In genomic region chr5:72698818-72699499, GRCm38 (mm10) we compare ENCODE assay signal across 20 mouse cellular contexts. TPM values are rescaled to one million over a fixed set of nuclear protein-coding genes. Genes with fewer than 3 reads are reported as not detected.
DNase-seq lines count a peak whose midpoint lies in the region; ATAC-seq and TF ChIP-seq lines count a peak whose summit lies in the region.
"Had no signal": no experiment of that assay in that cellular context is flagged by ENCODE, and none has a peak within 500 bp of the region (broad histone marks: within the 10 kb centered on the region; RNA-seq: fewer than 3 reads in every experiment).

No protein-coding gene starts in this region.

- no peaks in the 10 kb centered on the region for H3K4me1 ChIP-seq in hindbrain, embryonic 14.5 days (replicated peaks; ENCODE audit: control insufficient read depth, insufficient read depth, low read length)
- H3K4me1 ChIP-seq in hindbrain, embryonic 12.5 days: peaks cover 3% of the 10 kb centered on the region; the same call in 1 of the 2 replicates
- H3K4me1 ChIP-seq in neural tube, embryonic 15.5 days: peaks cover 11% of the 10 kb centered on the region; the same call in 1 of the 2 replicates
- peaks cover 21% of the 10 kb centered on the region for H3K4me1 ChIP-seq in forebrain, embryonic 16.5 days (replicated peaks; ENCODE audit: control insufficient read depth, insufficient read depth, low read length)
- H3K4me1 ChIP-seq in midbrain, postnatal 0 days (ENCODE audit: insufficient read depth, low read length): 0 out of 2 replicates have a peak, but pooled peaks cover 6% of the 10 kb centered on the region
- H3K4me1 ChIP-seq: heart, embryonic 12.5 days; liver, embryonic 12.5 days had no signal

- no peak for TF ChIP-seq CTCF in midbrain, postnatal 0 days (IDR thresholded peaks at IDR 0.05)

- H3K4me3 ChIP-seq in hindbrain, embryonic 14.5 days (replicated peaks; ENCODE audit: low read length): no peak overlapping the region
- no peak overlapping the region for H3K4me3 ChIP-seq in hindbrain, embryonic 12.5 days
- H3K4me3 ChIP-seq in neural tube, embryonic 15.5 days (replicated peaks): no peak overlapping the region
- no peak overlapping the region for H3K4me3 ChIP-seq in forebrain, embryonic 16.5 days (replicated peaks; ENCODE audit: low read length)
- H3K4me3 ChIP-seq in midbrain, postnatal 0 days (ENCODE audit: low read depth, low read length): no peak overlapping the region
- H3K4me3 ChIP-seq: erythroblast, embryonic 14.5 days; heart, embryonic 12.5 days; liver, embryonic 12.5 days; midbrain, embryonic 12.5 days had no signal

- 64% methylated on average over 7 of the region's 7 CpGs for WGBS in hindbrain, embryonic 14.5 days
- WGBS in hindbrain, embryonic 12.5 days: 75% methylated on average over 7 of the region's 7 CpGs
- WGBS in neural tube, embryonic 15.5 days: 62% methylated on average over 7 of the region's 7 CpGs
- 45% methylated on average over 7 of the region's 7 CpGs for WGBS in forebrain, embryonic 16.5 days
- WGBS in midbrain, postnatal 0 days: 51% methylated on average over 7 of the region's 7 CpGs

- H3K9me3 ChIP-seq in hindbrain, embryonic 14.5 days (ENCODE audit: control insufficient read depth, low read length): no peaks in the 10 kb centered on the region
- peaks cover 3% of the 10 kb centered on the region; the same call in 1 of the 2 replicates for H3K9me3 ChIP-seq in hindbrain, embryonic 12.5 days (replicated peaks)
- H3K9me3 ChIP-seq in neural tube, embryonic 15.5 days (replicated peaks): no peaks in the 10 kb centered on the region
- 0 out of 2 replicates have a peak, but pooled peaks cover 2% of the 10 kb centered on the region for H3K9me3 ChIP-seq in forebrain, embryonic 16.5 days (ENCODE audit: control insufficient read depth, low read length)
- H3K9me3 ChIP-seq in midbrain, postnatal 0 days (ENCODE audit: low read length): no peaks in the 10 kb centered on the region
- H3K9me3 ChIP-seq: liver, embryonic 12.5 days; midbrain, embryonic 12.5 days had no signal

- peak; percentile 46; the same call in 1 of the 2 replicates for ATAC-seq in hindbrain, embryonic 14.5 days (ENCODE audit: low FRiP score)
- ATAC-seq in hindbrain, embryonic 12.5 days (ENCODE audit: low FRiP score): no peak
- 0 out of 2 replicates have a peak, but pooled peaks have one; percentile 22 for ATAC-seq in neural tube, embryonic 15.5 days (ENCODE audit: low FRiP score)
- no peak for ATAC-seq in forebrain, embryonic 16.5 days
- 0 out of 2 replicates have a peak, but pooled peaks have one; percentile 57 for ATAC-seq in midbrain, postnatal 0 days (ENCODE audit: low FRiP score)
- ATAC-seq: liver, embryonic 12.5 days; lung, postnatal 0 days had no signal

- H3K9ac ChIP-seq in hindbrain, embryonic 14.5 days: no peak overlapping the region
- no peak overlapping the region for H3K9ac ChIP-seq in hindbrain, embryonic 12.5 days
- H3K9ac ChIP-seq in neural tube, embryonic 15.5 days (replicated peaks): no peak overlapping the region
- H3K9ac ChIP-seq in forebrain, embryonic 16.5 days (replicated peaks; ENCODE audit: low read depth, low read length): no peak overlapping the region
- no peak overlapping the region for H3K9ac ChIP-seq in midbrain, postnatal 0 days (replicated peaks; ENCODE audit: low read length, poor library complexity, severe bottlenecking)
- H3K9ac ChIP-seq: heart, embryonic 12.5 days; liver, embryonic 12.5 days; midbrain, embryonic 12.5 days had no signal

- no peaks in the 10 kb centered on the region for H3K36me3 ChIP-seq in hindbrain, embryonic 14.5 days (replicated peaks; ENCODE audit: control insufficient read depth, insufficient read depth)
- no peaks in the 10 kb centered on the region for H3K36me3 ChIP-seq in hindbrain, embryonic 12.5 days
- H3K36me3 ChIP-seq in neural tube, embryonic 15.5 days: no peaks in the 10 kb centered on the region
- no peaks in the 10 kb centered on the region for H3K36me3 ChIP-seq in forebrain, embryonic 16.5 days (ENCODE audit: control insufficient read depth, insufficient read depth)
- no peaks in the 10 kb centered on the region for H3K36me3 ChIP-seq in midbrain, postnatal 0 days (ENCODE audit: insufficient read depth, low read length)
- H3K36me3 ChIP-seq: heart, embryonic 12.5 days; liver, embryonic 12.5 days; midbrain, embryonic 12.5 days had no signal

- no peaks in the 10 kb centered on the region for H3K27me3 ChIP-seq in hindbrain, embryonic 14.5 days (ENCODE audit: control insufficient read depth, insufficient read depth, low read length)
- H3K27me3 ChIP-seq in hindbrain, embryonic 12.5 days: no peaks in the 10 kb centered on the region
- no peaks in the 10 kb centered on the region for H3K27me3 ChIP-seq in neural tube, embryonic 15.5 days (replicated peaks)
- H3K27me3 ChIP-seq in forebrain, embryonic 16.5 days (replicated peaks; ENCODE audit: control insufficient read depth, insufficient read depth, low read length): no peaks in the 10 kb centered on the region
- no peaks in the 10 kb centered on the region for H3K27me3 ChIP-seq in midbrain, postnatal 0 days (ENCODE audit: insufficient read depth, low read length)
- H3K27me3 ChIP-seq: heart, embryonic 12.5 days; liver, embryonic 12.5 days had no signal

- H3K4me2 ChIP-seq in hindbrain, embryonic 14.5 days (replicated peaks): no peak overlapping the region
- no peak overlapping the region for H3K4me2 ChIP-seq in hindbrain, embryonic 12.5 days (replicated peaks)
- no peak overlapping the region for H3K4me2 ChIP-seq in neural tube, embryonic 15.5 days
- H3K4me2 ChIP-seq in forebrain, embryonic 16.5 days (ENCODE audit: low read length): no peak overlapping the region
- no peak overlapping the region for H3K4me2 ChIP-seq in midbrain, postnatal 0 days (ENCODE audit: low read depth, low read length, poor library complexity, severe bottlenecking)
- H3K4me2 ChIP-seq: heart, embryonic 12.5 days; liver, embryonic 12.5 days; midbrain, embryonic 12.5 days had no signal

- no peak overlapping the region for H3K27ac ChIP-seq in hindbrain, embryonic 14.5 days
- H3K27ac ChIP-seq in hindbrain, embryonic 12.5 days: no peak overlapping the region
- no peak overlapping the region for H3K27ac ChIP-seq in neural tube, embryonic 15.5 days (replicated peaks)
- peak overlapping the region; percentile 19; the same call in 1 of the 2 replicates for H3K27ac ChIP-seq in forebrain, embryonic 16.5 days (ENCODE audit: low read length)
- H3K27ac ChIP-seq in midbrain, postnatal 0 days (ENCODE audit: low read depth, low read length): no peak overlapping the region
- H3K27ac ChIP-seq: liver, embryonic 12.5 days; midbrain, embryonic 12.5 days had no signal

- DNase-seq in hindbrain, embryonic 14.5 days (ENCODE audit: low spot score): no peak
- DNase-seq in neural tube, embryonic 10.5 days (ENCODE audit: extremely low spot score, low spot score): no peak
- peak; percentile 47 for DNase-seq in midbrain, postnatal 0 days (ENCODE audit: low spot score)
- no peak for DNase-seq in embryo, embryonic 11 days
- DNase-seq: cerebellum, adult 18-20 months; gastrocnemius, postnatal 14 days; heart, postnatal 4 days; kidney, adult 9 months; right cerebral cortex, postnatal 25 days; thymus, postnatal 36 days had no signal

RNA-seq across cellular contexts. Expression of gene Nipal1, which starts 51.4 kb away (rescaled TPM):
- polyA plus RNA-seq in hindbrain, embryonic 14.5 days (2014; fragmentation: Nextera tagmentation; extraction: Ambion mirVana): 0.76 and 0.93 TPM in 2 replicates
- 0.62 and 1.5 TPM in 2 replicates for polyA plus RNA-seq in hindbrain, embryonic 12.5 days (2016; fragmentation: Nextera tagmentation; extraction: Ambion mirVana)
- 0.52 and 4.1 TPM in 2 replicates for polyA plus RNA-seq in neural tube, embryonic 15.5 days (2015; fragmentation: Nextera tagmentation; extraction: Ambion mirVana)
- 0.20 TPM in 1 of 2 replicates, not detected in the other for polyA plus RNA-seq in forebrain, embryonic 16.5 days (2015; fragmentation: Nextera tagmentation; extraction: Ambion mirVana)
- 0.24 and 0.55 TPM in 2 replicates for total RNA-seq in midbrain, postnatal 0 days (2014; rRNA removed)
- polyA plus RNA-seq in midbrain, postnatal 0 days (2015; fragmentation: Nextera tagmentation; extraction: Ambion mirVana): 0.33 and 0.70 TPM in 2 replicates
- total RNA-seq: left cerebral cortex, postnatal 10 days had no signal
- polyA plus RNA-seq: heart, embryonic 12.5 days had no signal

RNA-seq across cellular contexts. Expression of gene Txk, which starts 53.6 kb away (rescaled TPM):
- polyA plus RNA-seq in hindbrain, embryonic 14.5 days (2014; fragmentation: Nextera tagmentation; extraction: Ambion mirVana): 0.14 and 0.23 TPM in 2 replicates
- 0.12 TPM in 1 of 2 replicates, not detected in the other for polyA plus RNA-seq in hindbrain, embryonic 12.5 days (2016; fragmentation: Nextera tagmentation; extraction: Ambion mirVana)
- polyA plus RNA-seq in neural tube, embryonic 15.5 days (2015; fragmentation: Nextera tagmentation; extraction: Ambion mirVana): 0.13 and 2.5 TPM in 2 replicates
- polyA plus RNA-seq in forebrain, embryonic 16.5 days (2015; fragmentation: Nextera tagmentation; extraction: Ambion mirVana): 0.13 TPM in 1 of 2 replicates, not detected in the other
- total RNA-seq in midbrain, postnatal 0 days (2014; rRNA removed): 0.05 TPM in 1 of 2 replicates, not detected in the other
- 0.14 and 0.15 TPM in 2 replicates for polyA plus RNA-seq in midbrain, postnatal 0 days (2015; fragmentation: Nextera tagmentation; extraction: Ambion mirVana)
- polyA plus RNA-seq: erythroblast, embryonic 14.5 days; heart, embryonic 12.5 days had no signal

RNA-seq across cellular contexts. Expression of gene Cnga1, which starts 54.9 kb away (rescaled TPM):
- not detected in 2 replicates for polyA plus RNA-seq in hindbrain, embryonic 14.5 days (2014; fragmentation: Nextera tagmentation; extraction: Ambion mirVana)
- not detected in 2 replicates for polyA plus RNA-seq in hindbrain, embryonic 12.5 days (2016; fragmentation: Nextera tagmentation; extraction: Ambion mirVana)
- 0.09 TPM in 1 of 2 replicates, not detected in the other for polyA plus RNA-seq in neural tube, embryonic 15.5 days (2015; fragmentation: Nextera tagmentation; extraction: Ambion mirVana)
- not detected in 2 replicates for polyA plus RNA-seq in forebrain, embryonic 16.5 days (2015; fragmentation: Nextera tagmentation; extraction: Ambion mirVana)
- total RNA-seq in midbrain, postnatal 0 days (2014; rRNA removed): not detected in 2 replicates
- 0.06 TPM in 1 of 2 replicates, not detected in the other for polyA plus RNA-seq in midbrain, postnatal 0 days (2015; fragmentation: Nextera tagmentation; extraction: Ambion mirVana)
- total RNA-seq: gastrocnemius, postnatal 14 days; heart, postnatal 4 days; left cerebral cortex, postnatal 10 days had no signal
- polyA plus RNA-seq: erythroblast, embryonic 14.5 days; heart, embryonic 12.5 days; liver, embryonic 12.5 days; lung, postnatal 0 days; midbrain, embryonic 12.5 days; neural tube, embryonic 14.5 days had no signal

Comparison
In these comparisons a context has a peak if more than half of its experiments do, and no peak if none do; other contexts are left out.
1. ATAC-seq: peak in hindbrain, embryonic 14.5 days (single experiment), neural tube, embryonic 15.5 days (single experiment) and midbrain, postnatal 0 days (single experiment); none in hindbrain, embryonic 12.5 days (single experiment) and forebrain, embryonic 16.5 days (single experiment).